In genomic region chr16:42947016-42947415, GRCm38 (mm10) we compare ENCODE assay signal across 12 mouse cellular contexts.
DNase-seq lines count a peak whose midpoint lies in the region; ATAC-seq lines count a peak whose summit lies in the region.
"Had no signal": no experiment of that assay in that cellular context is flagged by ENCODE, and none has a peak within 500 bp of the region (broad histone marks: within the 10 kb centered on the region; RNA-seq: fewer than 3 reads in every experiment).

No protein-coding gene starts in this region.

- no peak overlapping the region for H3K9ac ChIP-seq in midbrain, embryonic 11.5 days (ENCODE audit: low read length)
- H3K9ac ChIP-seq in midbrain, embryonic 15.5 days: no peak overlapping the region
- H3K9ac ChIP-seq: liver, embryonic 15.5 days had no signal

- intact Hi-C loops in left cerebral cortex, postnatal 10 days (cut with DNase I): no loop called here

- H3K4me1 ChIP-seq in midbrain, embryonic 11.5 days (ENCODE audit: control insufficient read depth, insufficient read depth, low read length): no peaks in the 10 kb centered on the region
- H3K4me1 ChIP-seq in midbrain, embryonic 15.5 days: no peaks in the 10 kb centered on the region
- H3K4me1 ChIP-seq in embryonic facial prominence, embryonic 10.5 days: no peaks in the 10 kb centered on the region
- H3K4me1 ChIP-seq: liver, embryonic 15.5 days had no signal

- H3K36me3 ChIP-seq in midbrain, embryonic 11.5 days (ENCODE audit: control insufficient read depth, insufficient read depth, low read length): no peaks in the 10 kb centered on the region
- no peaks in the 10 kb centered on the region for H3K36me3 ChIP-seq in midbrain, embryonic 15.5 days (replicated peaks)
- H3K36me3 ChIP-seq in embryonic facial prominence, embryonic 10.5 days (replicated peaks): no peaks in the 10 kb centered on the region
- H3K36me3 ChIP-seq: liver, embryonic 15.5 days had no signal

- H3K27ac ChIP-seq in midbrain, embryonic 11.5 days (ENCODE audit: low read depth, low read length): no peak overlapping the region
- H3K27ac ChIP-seq in midbrain, embryonic 15.5 days: no peak overlapping the region
- H3K27ac ChIP-seq in embryonic facial prominence, embryonic 10.5 days (replicated peaks): no peak overlapping the region
- H3K27ac ChIP-seq: liver, embryonic 15.5 days had no signal

- no peak for DNase-seq in frontal cortex, postnatal 14 days (ENCODE audit: low spot score in 2 of 2)
- DNase-seq in midbrain, embryonic 11.5 days (ENCODE audit: low spot score, missing footprints): peak; percentile 84
- DNase-seq in embryonic facial prominence, embryonic 10.5 days (ENCODE audit: low spot score): peak; percentile 26
- DNase-seq in left cerebral cortex, postnatal 10 days (ENCODE audit: extremely low spot score in 1 of 2, low spot score in 2 of 2): peak; percentile 20 to 27
- DNase-seq in adipocyte (ENCODE audit: low spot score): no peak
- DNase-seq: thymus, postnatal 4 days had no signal

- 43% methylated on average over 4 of the region's 4 CpGs for WGBS in midbrain, embryonic 11.5 days
- 9% methylated on average over 4 of the region's 4 CpGs for WGBS in midbrain, embryonic 15.5 days
- WGBS in embryonic facial prominence, embryonic 10.5 days: 31% methylated on average over 4 of the region's 4 CpGs

- no peaks in the 10 kb centered on the region for H3K27me3 ChIP-seq in midbrain, embryonic 11.5 days (ENCODE audit: control insufficient read depth, insufficient read depth, low read length)
- H3K27me3 ChIP-seq in midbrain, embryonic 15.5 days (replicated peaks): no peaks in the 10 kb centered on the region
- H3K27me3 ChIP-seq in embryonic facial prominence, embryonic 10.5 days (replicated peaks; ENCODE audit: low read depth, poor library complexity, severe bottlenecking): no peaks in the 10 kb centered on the region
- H3K27me3 ChIP-seq: liver, embryonic 15.5 days had no signal

- H3K4me3 ChIP-seq in midbrain, embryonic 11.5 days (ENCODE audit: low read depth, low read length): no peak overlapping the region
- H3K4me3 ChIP-seq in midbrain, embryonic 15.5 days: no peak overlapping the region
- H3K4me3 ChIP-seq in embryonic facial prominence, embryonic 10.5 days: no peak overlapping the region
- H3K4me3 ChIP-seq: liver, embryonic 15.5 days had no signal

- no peaks in the 10 kb centered on the region for H3K9me3 ChIP-seq in midbrain, embryonic 11.5 days (ENCODE audit: control insufficient read depth, low read length)
- H3K9me3 ChIP-seq in midbrain, embryonic 15.5 days: no peaks in the 10 kb centered on the region
- no peaks in the 10 kb centered on the region for H3K9me3 ChIP-seq in embryonic facial prominence, embryonic 10.5 days
- H3K9me3 ChIP-seq: liver, embryonic 15.5 days had no signal

- peak; percentile 79 for ATAC-seq in frontal cortex, adult (ENCODE audit: low TSS enrichment)
- ATAC-seq in midbrain, embryonic 11.5 days (ENCODE audit: low FRiP score): no peak
- ATAC-seq in midbrain, embryonic 15.5 days (replicated peaks): no peak
- ATAC-seq in granulocyte monocyte progenitor cell, adult 5-6 weeks (replicated peaks; ENCODE audit: poor library complexity, severe bottlenecking): no peak
- ATAC-seq: CD4-positive, CD25-positive, alpha-beta regulatory T cell, adult 4 months; hindbrain, embryonic 16.5 days had no signal

- no peak overlapping the region for H3K4me2 ChIP-seq in midbrain, embryonic 11.5 days
- H3K4me2 ChIP-seq in midbrain, embryonic 15.5 days: no peak overlapping the region
- H3K4me2 ChIP-seq: liver, embryonic 15.5 days had no signal

Comparison
In these comparisons a context has a peak if more than half of its experiments do, and no peak if none do; other contexts are left out.
1. DNase-seq: peak in midbrain, embryonic 11.5 days (single experiment), embryonic facial prominence, embryonic 10.5 days (single experiment) and left cerebral cortex, postnatal 10 days (2 of 2); none in frontal cortex, postnatal 14 days (0 of 2) and adipocyte (single experiment).